Mouse (Mus musculus): ENCODE results near the gene Zfp607b.
A peak's percentile ranks its signal among the peaks of the same experiment; 100 is the strongest.

Gene Zfp607b

DNA sequence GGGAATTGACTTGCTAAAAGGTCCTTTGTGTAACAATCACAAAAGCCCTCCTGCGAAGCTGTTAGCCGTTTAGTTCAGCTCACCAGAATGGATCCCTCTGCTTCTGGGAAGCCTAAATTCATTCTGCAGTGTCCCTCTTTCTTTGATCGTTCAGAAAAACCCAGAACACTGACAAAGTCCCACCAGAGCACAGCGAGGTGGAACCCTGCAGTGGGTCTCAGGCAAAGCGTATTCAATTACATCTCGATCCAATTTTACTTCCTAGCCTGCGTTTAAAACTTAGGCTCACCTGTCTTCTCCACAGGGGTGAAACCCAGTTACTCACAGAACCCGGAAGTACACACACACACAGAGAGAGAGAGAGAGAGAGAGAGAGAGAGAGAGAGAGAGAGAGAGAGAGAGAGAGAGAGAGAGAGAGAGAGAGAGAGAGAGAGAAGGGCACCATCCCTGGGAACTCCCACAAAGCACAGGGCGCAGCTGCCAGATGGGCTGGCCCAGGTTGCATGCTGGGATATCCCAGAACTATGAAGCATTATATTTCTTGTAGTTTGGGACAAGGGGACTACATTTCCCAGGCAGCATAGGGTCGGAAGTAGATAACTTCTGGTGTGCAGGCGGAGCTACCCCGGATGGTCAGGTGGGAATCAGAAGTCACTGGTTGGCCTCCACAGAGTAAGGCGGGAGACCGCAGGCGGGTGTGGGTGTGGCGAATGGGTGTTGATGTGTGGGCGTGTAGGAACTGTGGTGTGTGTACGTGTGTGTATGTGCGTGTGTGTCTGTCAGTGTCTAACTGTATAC is at the start of gene Zfp607b:
TSS of gene Zfp607b (plus strand) at position 526 of the 798 bp plus-strand sequence.
- DNase-seq (ENCODE audit: low read depth): peak; percentile 97

DNA sequence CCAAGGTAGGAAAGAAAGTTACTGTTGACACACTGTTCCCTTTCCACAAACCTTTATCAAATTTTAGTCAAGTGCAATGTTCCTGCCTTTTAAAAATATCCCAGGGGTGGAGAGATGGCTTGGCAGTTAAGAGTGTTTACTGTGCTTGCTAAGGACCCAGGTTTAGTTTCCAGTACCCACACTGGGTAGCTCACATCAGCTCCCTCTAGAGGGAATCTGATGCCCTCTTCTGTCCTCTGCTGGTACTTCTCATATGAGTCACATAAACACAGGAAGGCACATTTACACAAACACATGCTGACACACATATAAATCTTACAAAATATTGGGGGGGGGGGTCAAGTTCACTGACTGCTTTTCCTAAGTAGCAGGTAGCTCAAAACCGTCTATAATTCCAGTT is 44.7 kb upstream of the Zfp607b start:
- no peak for DNase-seq (ENCODE audit: low read depth)

DNA sequence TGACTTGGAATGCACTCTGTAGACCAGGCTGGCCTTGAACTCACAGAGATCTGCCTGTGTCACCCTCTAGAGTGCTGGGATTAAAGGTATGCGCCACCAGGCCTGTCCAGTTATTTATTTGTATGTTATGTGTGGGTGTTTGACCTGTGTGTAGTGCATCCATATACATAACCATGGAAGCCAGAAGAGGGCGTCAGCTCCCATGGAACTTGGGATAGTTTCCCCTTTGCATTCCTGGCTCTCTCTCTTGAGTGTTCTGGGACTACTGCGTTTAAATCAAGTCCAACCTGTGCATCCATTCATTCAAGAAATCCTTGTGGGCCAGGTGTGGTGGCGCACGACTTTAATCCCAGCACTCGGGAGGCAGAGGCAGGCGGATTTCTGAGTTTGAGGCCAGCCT is 42.6 kb upstream of the Zfp607b start:
- no peak for DNase-seq (ENCODE audit: low read depth)

DNA sequence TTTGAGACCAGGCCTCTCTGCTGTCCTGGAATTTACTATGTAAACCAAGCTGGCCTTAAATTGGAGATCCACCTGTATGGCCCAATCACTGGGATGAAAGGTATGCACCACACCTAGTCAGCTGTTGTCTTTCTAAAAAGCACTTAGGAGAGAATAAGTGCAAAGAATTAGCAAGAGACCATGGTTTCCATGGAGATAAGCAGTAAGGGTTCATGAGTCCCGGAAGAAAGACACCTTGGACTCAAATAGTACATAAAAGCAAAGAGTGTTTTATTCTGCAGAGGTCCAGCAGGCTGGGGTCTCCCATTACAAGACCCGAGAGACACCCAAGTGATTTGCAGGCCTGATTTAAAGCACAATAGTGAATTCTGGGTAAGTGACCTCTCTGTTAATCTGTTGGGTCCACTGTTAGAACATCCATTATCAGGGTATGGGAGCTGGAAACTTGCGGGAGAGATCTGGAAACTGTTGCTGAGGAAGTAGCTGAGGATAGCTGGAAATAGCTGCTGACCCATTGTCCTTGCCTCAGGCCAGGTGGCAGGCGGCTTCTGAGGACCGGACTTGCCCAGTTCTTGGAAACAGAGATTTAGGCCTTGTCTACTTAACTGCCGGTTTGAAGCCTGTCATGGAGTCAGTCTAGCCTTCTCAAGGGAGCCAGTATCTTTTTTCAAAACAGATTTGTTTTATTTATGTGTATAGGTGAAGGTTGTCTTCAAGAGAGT is 41.7 kb upstream of the Zfp607b start:
- DNase-seq (ENCODE audit: low read depth): no peak

DNA sequence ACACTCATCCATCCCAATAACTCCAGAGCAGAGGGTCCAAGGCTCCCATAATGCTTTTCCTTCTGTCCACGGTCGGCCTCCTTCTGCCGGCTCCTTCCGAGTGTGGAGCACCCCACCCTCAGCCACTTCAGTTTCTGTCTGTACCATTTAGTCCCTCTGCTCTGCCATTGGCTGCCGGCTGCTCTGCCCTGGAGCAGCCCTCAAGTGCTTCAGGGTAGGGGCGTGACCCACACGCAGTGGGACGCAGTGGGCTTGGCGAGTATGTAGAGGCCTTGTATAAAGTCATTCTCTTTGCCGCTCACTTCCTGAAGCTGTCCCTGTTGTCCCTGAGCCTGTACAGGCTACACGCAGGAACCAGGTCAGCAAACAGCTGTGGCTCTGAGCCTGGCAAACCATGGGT is 39.4 kb upstream of the Zfp607b start:
- no peak for DNase-seq (ENCODE audit: low read depth)

DNA sequence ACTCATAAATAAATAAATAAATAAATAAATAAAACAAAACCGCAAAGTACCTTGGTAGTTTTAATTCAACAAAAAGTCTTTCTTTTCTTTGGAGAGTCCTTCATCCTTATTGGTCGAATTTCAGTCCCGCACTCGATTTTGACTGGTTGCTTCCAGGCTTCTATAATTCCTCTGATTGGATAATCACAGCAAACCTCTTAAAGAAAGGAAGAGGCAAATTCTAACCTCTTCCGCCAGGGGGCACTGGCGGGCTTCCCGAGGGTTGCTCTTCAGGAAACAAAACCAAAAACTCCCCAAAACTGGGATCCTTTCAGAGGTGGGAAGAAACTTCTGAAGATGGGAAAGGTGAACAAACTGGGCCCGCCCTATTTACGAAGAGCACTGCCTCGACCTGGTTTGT is 38.2 kb upstream of the Zfp607b start:
- peak; percentile 65 for DNase-seq (ENCODE audit: low read depth)

DNA sequence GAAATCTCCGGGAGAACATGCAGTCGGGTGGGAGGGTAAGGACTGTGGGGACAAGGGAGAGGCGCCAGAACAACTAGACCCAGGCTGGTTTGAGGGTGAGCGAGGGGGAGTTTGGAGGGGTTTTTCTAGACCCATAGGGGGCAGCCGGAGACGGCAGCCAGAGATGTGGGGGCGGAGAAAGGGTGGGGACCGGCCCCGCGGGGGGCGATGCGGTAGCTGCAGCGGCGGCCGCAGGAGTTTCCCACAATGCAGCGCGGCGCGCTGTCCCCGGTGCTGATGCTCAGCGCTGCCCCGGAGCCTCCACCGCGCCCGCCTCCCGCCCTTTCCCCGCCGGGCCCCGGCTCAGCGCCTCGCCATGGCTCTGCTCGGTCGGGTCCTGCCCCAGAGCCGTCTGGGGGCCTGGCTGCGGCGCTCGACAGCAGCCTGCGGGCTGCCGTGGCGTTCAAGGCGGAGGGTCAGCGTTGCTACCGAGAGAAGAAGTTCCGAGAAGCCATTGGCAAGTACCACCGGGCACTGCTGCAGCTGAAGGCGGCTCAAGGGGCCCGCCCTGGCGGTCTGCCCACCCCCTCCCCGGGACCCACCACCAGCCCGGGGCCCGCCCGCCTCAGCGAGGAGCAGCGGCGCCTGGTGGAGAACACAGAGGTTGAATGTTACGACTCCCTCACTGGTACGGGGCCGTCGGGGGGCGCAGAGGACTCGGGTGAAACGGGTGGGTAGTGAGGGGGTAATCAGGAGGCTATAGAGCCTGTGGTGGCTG is 35.3 kb upstream of the Zfp607b start, which contains the start of gene Ttc9b:
TSS of gene Ttc9b (plus strand) at position 235 of the 757 bp plus-strand sequence.
- DNase-seq (ENCODE audit: low read depth): no peak

DNA sequence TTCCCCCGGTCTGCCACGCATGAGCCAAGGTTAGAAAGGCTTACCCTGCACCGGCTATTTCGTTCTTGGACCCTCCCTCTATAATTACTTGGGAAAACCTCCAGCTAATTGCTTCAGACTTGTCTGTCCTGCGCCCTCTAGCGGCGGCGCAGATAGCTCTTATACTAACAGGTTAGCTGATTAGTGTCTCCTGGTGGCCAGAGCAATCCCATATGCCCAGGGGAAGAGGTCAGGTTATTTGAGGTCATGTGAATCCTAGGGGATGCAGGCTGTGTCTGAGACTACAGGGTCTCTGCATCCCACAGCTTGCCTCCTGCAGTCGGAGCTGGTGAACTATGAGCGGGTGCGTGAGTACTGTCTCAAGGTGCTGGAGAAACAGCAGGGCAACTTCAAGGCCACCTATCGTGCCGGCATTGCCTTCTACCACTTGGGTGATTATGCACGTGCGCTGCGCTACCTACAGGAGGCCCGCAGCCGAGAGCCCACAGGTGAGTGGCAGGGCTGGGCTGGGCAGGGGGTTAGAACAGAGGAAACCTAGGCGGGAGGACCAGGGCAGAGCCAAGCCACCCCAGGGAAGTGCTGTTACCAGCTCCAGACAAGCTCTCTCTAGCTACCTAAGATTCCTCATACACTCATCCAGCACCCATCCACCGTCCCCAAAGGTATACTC is 34.4 kb upstream of the Zfp607b start:
- DNase-seq (ENCODE audit: low read depth): no peak

DNA sequence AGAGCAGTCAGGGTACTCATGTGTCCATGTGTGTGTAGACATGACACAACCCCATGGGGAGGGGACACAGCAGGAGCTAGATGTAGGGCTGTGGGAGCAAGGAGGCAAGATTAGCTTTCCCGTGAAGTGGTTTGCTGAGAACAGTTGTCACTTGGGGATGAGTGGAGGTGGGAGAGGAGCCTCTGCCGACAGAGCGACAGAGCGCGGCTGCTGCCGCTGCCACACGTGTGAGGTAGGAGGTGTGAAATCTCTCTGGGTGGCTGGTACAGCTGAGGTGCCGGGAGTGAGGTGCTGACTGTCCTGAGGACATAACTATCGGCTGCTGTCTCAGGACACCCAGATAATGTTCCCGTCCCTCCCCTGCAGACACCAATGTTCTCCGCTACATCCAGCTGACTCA is 33.6 kb upstream of the Zfp607b start:
- DNase-seq (ENCODE audit: low read depth): no peak

DNA sequence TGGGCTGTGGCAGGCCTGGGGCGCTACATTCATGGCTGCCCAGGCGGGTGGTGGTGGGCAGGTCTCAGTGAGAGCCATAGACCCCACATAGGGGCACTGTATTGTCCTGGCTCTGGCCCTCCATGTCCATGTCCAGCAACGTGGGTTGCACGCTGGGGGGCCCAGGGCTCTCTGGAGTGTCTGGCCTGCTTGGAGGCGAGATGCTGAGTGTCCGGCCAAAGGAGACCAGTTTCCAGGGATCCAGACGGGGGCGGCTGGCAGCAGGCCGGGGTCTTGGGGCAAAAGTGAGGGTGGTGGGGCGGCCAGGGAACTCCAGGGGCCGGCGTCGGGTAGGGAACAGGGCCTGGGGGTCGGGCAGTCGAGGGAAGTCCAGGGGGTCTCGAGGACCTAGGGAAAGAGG is 32.5 kb upstream of the Zfp607b start:
- DNase-seq (ENCODE audit: low read depth): no peak

DNA sequence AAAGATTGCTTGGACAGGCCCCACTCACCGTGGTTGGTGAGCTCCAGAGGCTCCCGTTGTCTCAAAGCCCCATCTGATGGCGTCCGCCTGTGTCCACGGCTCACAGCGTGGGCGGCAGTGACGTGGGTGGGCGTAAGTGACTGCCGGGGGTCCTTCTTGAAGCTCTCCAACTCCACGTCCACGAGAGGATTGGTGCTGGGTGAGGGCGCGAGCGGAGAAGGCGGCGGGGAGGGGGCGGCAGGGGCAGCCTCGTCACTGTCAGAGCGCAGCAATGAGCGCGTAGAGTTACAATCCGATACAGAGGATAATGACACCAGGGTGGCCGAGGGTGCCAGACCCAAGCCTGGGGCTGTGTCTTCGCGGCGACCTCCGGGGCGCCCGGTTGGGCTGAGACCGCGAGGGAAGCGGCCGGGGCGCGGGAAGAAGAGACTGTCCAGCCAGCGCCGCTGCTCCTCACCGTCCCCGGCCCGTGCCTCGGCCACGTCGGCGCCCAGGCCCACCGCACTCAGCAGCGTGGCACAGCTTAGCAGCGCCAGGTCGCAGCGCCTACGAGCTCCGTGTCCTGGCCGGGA is 31.2 kb upstream of the Zfp607b start:
- no peak for DNase-seq (ENCODE audit: low read depth)

DNA sequence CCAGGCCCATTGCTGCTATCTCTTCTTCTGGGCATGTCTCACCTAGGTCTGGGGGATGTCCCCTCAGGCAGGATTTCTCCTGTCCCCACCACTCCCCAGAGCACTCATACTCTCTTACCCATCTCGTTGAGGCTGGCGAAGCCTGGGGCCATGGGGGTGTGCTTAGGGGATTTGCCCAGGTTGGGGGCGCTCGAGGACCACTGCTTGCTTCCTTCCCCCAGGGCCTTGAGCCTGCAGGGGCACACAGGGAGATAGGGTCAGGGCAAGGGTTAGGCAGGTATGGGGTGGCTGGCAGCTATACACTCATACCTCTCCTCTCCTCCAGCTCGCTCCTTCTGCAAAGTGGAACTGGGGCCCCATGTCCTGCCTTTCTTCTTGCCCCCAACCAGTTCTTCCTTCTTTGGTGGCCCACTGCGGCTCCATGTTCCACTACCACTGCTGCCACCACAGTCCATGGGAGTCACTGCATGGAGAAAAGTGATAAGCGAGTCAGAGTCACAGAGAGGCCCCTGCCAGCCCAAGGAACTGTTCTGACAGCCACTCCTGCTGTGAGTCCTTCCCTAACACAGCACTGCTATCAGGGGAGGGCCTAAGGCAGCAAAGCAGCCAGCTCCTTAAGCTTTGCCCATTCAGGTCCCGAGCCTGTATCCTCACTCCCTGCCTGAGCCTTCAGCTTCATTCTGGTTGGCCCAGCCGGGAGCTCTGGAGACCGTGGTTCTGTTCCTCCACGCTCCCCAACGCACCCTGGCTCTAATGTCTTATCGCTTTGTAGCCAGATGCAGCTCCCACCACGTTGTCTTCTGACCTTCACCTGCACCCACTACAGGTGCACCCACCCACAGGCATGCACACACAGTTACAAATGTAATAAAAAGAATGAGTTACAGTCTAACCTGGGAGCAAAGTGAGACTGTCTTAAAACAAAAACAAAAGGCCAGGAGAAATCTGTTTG is 30.2 kb upstream of the Zfp607b start:
- DNase-seq (ENCODE audit: low read depth): no peak

DNA sequence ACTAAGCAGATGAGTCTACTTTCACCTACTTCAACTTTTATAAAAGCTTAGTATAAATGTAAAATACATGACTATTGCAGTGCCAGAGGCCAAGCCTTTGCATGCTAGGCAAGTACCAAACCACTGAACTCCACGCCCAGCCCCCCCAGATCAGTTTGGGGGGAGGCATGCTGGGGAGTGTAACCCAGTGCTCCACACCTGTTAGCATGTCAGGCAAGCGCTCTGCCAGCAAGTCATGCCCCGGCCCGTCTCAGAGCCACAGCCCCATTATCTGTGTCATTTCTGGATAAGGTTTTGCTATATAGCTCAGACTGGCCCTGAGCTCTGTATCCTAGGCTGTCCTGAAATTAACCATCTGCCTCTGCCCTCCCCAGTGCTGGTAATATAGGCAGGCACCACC is 27.1 kb upstream of the Zfp607b start:
- DNase-seq (ENCODE audit: low read depth): no peak

DNA sequence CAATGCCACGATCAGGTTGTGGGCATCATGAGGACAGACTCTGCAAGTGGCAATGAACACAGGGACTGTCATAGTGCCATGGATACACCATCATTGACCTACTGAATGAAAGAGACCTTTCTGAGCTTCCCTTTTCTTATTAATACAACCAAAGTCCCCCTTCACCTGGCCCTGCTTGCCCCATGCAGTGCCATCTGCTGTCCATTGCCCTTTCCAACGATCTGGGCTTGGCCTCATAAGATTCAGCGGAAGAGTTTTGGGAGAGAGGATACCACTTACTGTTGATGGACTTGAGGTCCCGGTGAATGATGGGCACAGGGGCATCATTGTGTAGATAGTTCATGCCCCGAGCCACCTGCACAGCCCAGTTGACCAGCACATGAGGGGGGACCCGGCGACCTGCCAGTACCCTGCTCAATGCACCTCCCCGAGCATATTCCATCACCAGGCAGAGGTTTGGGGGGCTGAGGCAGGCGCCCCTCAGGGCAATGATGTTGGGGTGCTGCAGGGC is 16.0 kb upstream of the Zfp607b start:
- no peak for DNase-seq (ENCODE audit: low read depth)

DNA sequence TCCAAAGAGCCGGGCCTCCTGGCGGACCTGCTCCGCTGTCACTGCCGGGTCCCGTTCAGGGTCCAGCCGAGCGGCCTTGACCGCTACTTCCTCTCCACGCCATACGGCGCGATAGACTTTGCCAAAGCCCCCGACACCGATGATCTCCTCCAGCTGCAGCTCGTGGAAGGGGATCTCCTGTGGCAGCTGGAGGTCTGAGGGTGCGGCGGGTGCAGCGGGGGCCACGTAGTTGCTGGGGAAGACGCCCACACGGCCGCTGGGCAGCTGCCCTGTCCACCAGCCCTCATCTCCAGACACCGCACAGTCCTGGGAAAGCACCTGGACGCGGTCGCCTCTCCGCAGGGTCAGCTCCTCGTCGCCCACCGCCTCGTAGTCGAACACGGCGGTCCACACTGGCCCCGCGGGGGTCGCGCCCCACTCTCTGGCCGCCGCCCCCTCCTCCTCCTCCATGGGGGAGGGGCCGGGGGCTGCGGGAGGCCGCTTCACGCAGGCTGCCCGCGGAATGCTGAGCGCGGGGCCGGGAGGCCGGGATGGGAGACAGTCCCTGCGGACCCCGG is 15.5 kb upstream of the Zfp607b start:
- DNase-seq (ENCODE audit: low read depth): no peak

DNA sequence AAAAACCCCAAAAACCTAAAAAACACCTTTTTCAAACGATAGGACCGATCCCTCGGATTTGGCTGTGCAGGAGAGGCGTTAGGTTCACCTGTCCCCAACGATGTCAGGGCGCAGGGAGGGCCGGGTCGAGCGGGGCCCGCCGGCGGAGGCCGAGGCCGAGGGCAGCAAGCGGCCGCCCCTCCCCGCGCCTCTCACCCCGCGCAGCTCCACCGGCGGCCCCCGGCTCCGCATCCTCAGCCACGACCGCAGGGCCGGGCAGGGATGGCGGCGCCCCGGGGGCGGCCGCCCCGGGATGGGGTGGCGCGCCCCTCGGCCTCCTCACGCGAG is 15.0 kb upstream of the Zfp607b start:
- no peak for DNase-seq (ENCODE audit: low read depth)

DNA sequence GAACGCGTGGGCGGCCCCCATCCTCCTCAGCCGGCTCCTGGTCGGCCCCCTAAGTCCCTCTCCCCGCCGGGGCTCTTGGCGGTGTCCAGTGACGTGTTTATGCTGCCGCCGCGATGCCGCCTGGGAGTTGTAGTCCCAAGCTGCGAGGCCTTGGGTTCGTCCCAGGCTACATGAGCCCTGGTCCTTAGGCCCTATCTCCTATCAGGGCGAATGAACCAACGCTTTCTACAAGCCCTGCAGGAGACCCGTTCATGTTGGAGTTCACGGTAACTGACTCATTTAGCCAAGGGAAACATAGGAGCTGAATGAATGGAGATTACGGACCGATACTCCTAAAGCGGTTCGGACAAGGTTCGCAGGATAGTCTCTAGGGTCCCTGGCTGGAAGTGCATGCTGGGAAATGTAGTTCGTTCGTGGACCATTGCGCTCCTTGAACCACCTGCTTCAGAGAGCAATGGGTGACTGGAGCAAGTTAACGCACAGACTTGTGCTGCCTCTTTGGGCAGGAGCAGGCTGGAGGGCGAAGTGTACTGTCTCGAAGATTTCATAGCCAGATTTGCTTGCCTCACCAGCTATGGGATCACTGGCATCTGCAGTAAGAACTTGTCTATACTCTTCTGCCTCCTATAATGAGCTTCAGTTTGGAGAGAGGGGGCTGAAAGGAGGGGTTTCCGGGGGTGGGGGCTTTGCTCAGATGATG is 14.5 kb upstream of the Zfp607b start, which contains the start of gene Map3k10:
TSS of gene Map3k10 (minus strand) at position 77 of the 700 bp plus-strand sequence.
- DNase-seq (ENCODE audit: low read depth): peak; percentile 92

DNA sequence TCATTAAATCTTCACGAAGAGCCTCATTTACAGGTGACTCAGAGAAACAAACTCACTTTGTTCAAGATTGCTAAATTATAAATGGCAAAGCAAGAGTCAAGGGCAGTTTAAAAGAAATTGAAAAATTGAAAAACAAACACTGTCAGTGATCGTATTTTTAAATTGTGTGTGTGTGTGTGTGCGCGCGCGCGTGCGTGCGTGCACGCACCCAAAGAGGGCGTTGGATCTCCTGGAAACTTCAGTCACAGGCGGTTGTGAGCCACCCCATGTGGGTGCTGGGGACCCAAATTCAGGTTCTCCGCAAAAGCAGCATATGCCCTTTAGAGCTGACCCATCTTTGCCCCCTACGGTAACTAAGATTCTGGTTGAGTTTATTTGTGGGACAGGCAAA is 13.9 kb upstream of the Zfp607b start:
- DNase-seq (ENCODE audit: low read depth): no peak

DNA sequence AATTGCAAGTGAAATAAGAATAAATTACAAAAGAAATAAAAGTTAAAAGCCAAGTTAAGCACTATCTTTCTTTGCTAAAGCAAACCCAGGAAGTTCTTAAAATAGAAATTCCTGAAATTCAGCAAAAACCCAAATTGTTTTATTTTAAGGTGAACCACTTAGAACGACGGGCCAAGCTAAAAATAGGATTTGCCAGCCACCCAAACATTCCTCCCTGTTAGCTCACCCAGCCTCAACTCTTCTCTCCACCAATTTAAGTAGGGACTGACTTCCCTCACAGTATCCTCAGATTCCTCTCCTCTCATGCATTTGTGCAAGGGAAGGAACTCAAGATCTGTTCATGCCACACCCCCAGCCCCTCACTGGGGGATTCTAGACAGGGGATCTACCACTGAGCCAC is 5.9 kb upstream of the Zfp607b start:
- DNase-seq (ENCODE audit: low read depth): no peak

DNA sequence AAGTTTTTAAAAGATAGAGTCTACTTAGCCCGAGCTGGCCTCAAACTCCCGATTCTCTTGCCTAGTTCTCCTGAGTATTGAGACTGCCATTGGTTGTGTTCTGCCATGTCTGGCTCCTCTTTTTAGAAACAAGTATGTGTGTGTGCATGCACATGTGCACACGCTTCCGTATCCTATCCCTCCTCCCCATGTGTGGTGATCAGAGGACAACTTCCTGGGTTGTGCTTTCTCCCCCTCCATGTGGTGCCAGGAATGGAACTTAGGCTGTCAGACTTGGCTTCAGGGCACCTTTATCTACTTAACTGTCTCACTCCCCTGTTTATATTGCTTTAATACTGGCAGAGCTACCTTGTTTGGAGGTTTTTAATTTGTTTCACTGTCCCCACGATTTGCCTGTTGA is 3.9 kb upstream of the Zfp607b start:
- DNase-seq (ENCODE audit: low read depth): no peak

All from fibroblast of lung, adult 2 months (primary cell).